ENCODE assay signal across 33 mouse cellular contexts in the genomic region with DNA sequence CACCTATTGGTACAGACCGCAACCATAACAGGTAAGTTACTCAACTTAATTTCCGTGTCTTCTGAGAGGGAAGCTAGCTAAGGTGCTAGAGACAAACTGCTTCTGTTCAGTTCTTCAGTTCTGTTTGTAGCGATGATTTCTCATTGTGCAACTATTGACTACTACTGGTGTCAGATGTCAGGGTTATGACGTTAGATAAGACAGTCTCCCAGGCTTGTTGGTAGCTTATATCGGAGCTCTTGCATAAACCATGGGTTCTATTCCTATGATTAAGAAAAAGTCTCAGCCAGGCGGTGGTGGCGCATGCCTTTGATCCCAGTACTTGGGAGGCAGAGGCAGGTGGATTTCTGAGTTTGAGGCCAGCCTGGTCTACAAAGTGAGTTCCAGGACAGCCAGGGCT. TPM values are rescaled to one million over a fixed set of nuclear protein-coding genes. Genes with fewer than 3 reads are reported as not detected.
"Had no signal": no experiment of that assay in that cellular context is flagged by ENCODE, and none has a peak within 500 bp of the region (broad histone marks: within the 10 kb centered on the region; RNA-seq: fewer than 3 reads in every experiment).

No protein-coding gene starts in this region.

- DNase-seq: left cerebral cortex, postnatal 4 days; liver; liver, embryonic 13.5 days; liver, postnatal 0 days; lung, adult 18-20 months; lung, adult 2 months; lung, embryonic 14.5 days; lung, postnatal 10 days; lung, postnatal 14 days; lung, postnatal 36 days; lung, postnatal 4 days; midbrain, embryonic 14.5 days had no signal

- H3K4me3 ChIP-seq: limb, embryonic 10.5 days; limb, embryonic 12.5 days; limb, embryonic 13.5 days; limb, embryonic 15.5 days; liver, embryonic 12.5 days; liver, embryonic 13.5 days; liver, embryonic 15.5 days; lung, embryonic 15.5 days; megakaryocyte, embryonic 14.5 days; midbrain, embryonic 10.5 days; midbrain, embryonic 12.5 days; midbrain, embryonic 13.5 days; myocyte; neural tube, embryonic 12.5 days had no signal

- H3K4me1 ChIP-seq: limb, embryonic 10.5 days; limb, embryonic 12.5 days; limb, embryonic 13.5 days; limb, embryonic 15.5 days; liver, embryonic 12.5 days; liver, embryonic 13.5 days; liver, embryonic 15.5 days; lung, embryonic 15.5 days; midbrain, embryonic 10.5 days; midbrain, embryonic 12.5 days; midbrain, embryonic 13.5 days; neural tube, embryonic 12.5 days had no signal

- H3K9ac ChIP-seq: limb, embryonic 12.5 days; limb, embryonic 13.5 days; limb, embryonic 15.5 days; liver, embryonic 12.5 days; liver, embryonic 13.5 days; liver, embryonic 14.5 days; liver, embryonic 15.5 days; liver, postnatal 0 days; lung, embryonic 14.5 days; lung, embryonic 15.5 days; midbrain, embryonic 12.5 days; midbrain, embryonic 13.5 days; neural tube, embryonic 12.5 days had no signal

- H3K4me2 ChIP-seq: limb, embryonic 12.5 days; limb, embryonic 13.5 days; limb, embryonic 15.5 days; liver, embryonic 11.5 days; liver, embryonic 12.5 days; liver, embryonic 13.5 days; liver, embryonic 15.5 days; lung, embryonic 14.5 days; lung, embryonic 15.5 days; midbrain, embryonic 11.5 days; midbrain, embryonic 12.5 days; midbrain, embryonic 13.5 days; neural tube, embryonic 12.5 days had no signal

- H3K9me3 ChIP-seq: limb, embryonic 10.5 days; limb, embryonic 12.5 days; limb, embryonic 13.5 days; limb, embryonic 15.5 days; liver, embryonic 12.5 days; liver, embryonic 13.5 days; liver, embryonic 15.5 days; lung, embryonic 15.5 days; megakaryocyte, embryonic 14.5 days; midbrain, embryonic 10.5 days; midbrain, embryonic 12.5 days; midbrain, embryonic 13.5 days; neural tube, embryonic 12.5 days had no signal

- ATAC-seq: liver, embryonic 12.5 days; liver, postnatal 0 days; lung, postnatal 0 days; midbrain, embryonic 13.5 days; midbrain, embryonic 16.5 days had no signal

- H3K27ac ChIP-seq: limb, embryonic 10.5 days; limb, embryonic 12.5 days; limb, embryonic 13.5 days; limb, embryonic 15.5 days; liver, embryonic 12.5 days; liver, embryonic 13.5 days; liver, embryonic 14.5 days; liver, embryonic 15.5 days; lung, embryonic 15.5 days; macrophage; midbrain, embryonic 10.5 days; midbrain, embryonic 12.5 days; midbrain, embryonic 13.5 days; neural tube, embryonic 12.5 days had no signal

- H3K27me3 ChIP-seq: limb, embryonic 12.5 days; limb, embryonic 13.5 days; limb, embryonic 15.5 days; liver, embryonic 12.5 days; liver, embryonic 13.5 days; liver, embryonic 15.5 days; lung, embryonic 15.5 days; megakaryocyte, embryonic 14.5 days; midbrain, embryonic 12.5 days; midbrain, embryonic 13.5 days; neural tube, embryonic 12.5 days had no signal

RNA-seq across cellular contexts. Expression of a gene that starts 29.0 kb away (rescaled TPM):
- total RNA-seq: liver, adult 2 months; monocyte, adult 5-6 weeks had no signal
- polyA plus RNA-seq: macrophage had no signal
